Mouse (Mus musculus) hindbrain, embryonic 14.5 days (tissue): ENCODE measurements around the gene Olfr180. TPM values are rescaled to one million over a fixed set of nuclear protein-coding genes. Genes with fewer than 3 reads are reported as not detected.

ENCODE experiments used
- ATAC-seq: fragments of 200-750 bp; cut with Nextera tagmentation; 2 replicates; pipeline ENCODE4 v1.8.0; 2017; ENCODE audit warnings: moderate number of reproducible peaks, mild to moderate bottlenecking, moderate TSS enrichment, moderate library complexity; ENCODE audit not compliant: low FRiP score
- DNase-seq: peaks from one replicate; pipeline ENCODE4 v3.0.0-alpha.2; 2015; ENCODE audit warnings: low spot score
- H3K27ac ChIP-seq: fragments of 300-500 bp; sonication (generic); 2 replicates; pipeline ENCODE4 v1.5.1; 2014; ENCODE audit warnings: mild to moderate bottlenecking, moderate library complexity
- H3K27me3 ChIP-seq: fragments of 300-500 bp; sonication (generic); 2 replicates; pipeline ENCODE4 v1.6.1; 2014; ENCODE audit warnings: mild to moderate bottlenecking, low read length, mixed read lengths; ENCODE audit not compliant: control insufficient read depth, insufficient read depth
- H3K36me3 ChIP-seq: fragments of 300-500 bp; sonication (generic); replicated peaks from 2 replicates; pipeline ENCODE4 v1.6.1; 2014; ENCODE audit not compliant: control insufficient read depth, insufficient read depth
- H3K4me1 ChIP-seq: fragments of 300-500 bp; sonication (generic); replicated peaks from 2 replicates; pipeline ENCODE4 v1.6.1; 2014; ENCODE audit warnings: antibody characterized with exemption, low read length, mixed read lengths; ENCODE audit not compliant: control insufficient read depth, insufficient read depth
- H3K4me2 ChIP-seq: fragments of 300-500 bp; sonication (generic); replicated peaks from 2 replicates; pipeline ENCODE4 v1.6.1; 2014; ENCODE audit warnings: mild to moderate bottlenecking, moderate library complexity
- H3K4me3 ChIP-seq: fragments of 300-500 bp; sonication (generic); replicated peaks from 2 replicates; pipeline ENCODE4 v1.5.1; 2014; ENCODE audit warnings: mild to moderate bottlenecking, low read length
- H3K9ac ChIP-seq: fragments of 300-500 bp; sonication (generic); 2 replicates; pipeline ENCODE4 v1.6.1; 2014
- H3K9me3 ChIP-seq: fragments of 300-500 bp; sonication (generic); 2 replicates; pipeline ENCODE4 v1.6.1; 2016; ENCODE audit warnings: low read length; ENCODE audit not compliant: control insufficient read depth
- WGBS: fragments of 180-500 bp; shearing (Covaris S2); extraction: QIAGEN DNeasy Blood & Tissue Kit; methylation state at CpG from one replicate; pipeline ENCODE4 v1.1.7; 2014; 5-methylcytosine and 5-hydroxymethylcytosine counted together
- polyA plus RNA-seq: library from polyadenylated mRNA; unstranded; fragments of >200 nt; fragmentation: Nextera tagmentation; extraction: Ambion mirVana; gene quantifications from 2 replicates; pipeline ENCODE4 v1.2.1, GENCODE M21; 2014

Olfr180 gene
- not detected in 2 replicates for polyA plus RNA-seq

GRCm38 (mm10) chr16:58929292-58929691 lies at the start of gene Olfr180:
Olfr180 (minus strand) TSS chr16:58929392.
- H3K9ac ChIP-seq, result no peak within 1 kb of the TSS
- H3K9me3 ChIP-seq, result no peaks in the 10 kb centered on the region
- no peaks in the 10 kb centered on the region for H3K4me1 ChIP-seq
- H3K4me3 ChIP-seq, result no peak within 1 kb of the TSS
- DNase-seq, result no peak
- no peak within 1 kb of the TSS for H3K4me2 ChIP-seq
- WGBS, result 81% methylated on average over 4 of the region's 4 CpGs
- ATAC-seq, result no peak
- H3K27me3 ChIP-seq, result no peaks in the 10 kb centered on the region
- no peaks in the 10 kb centered on the region for H3K36me3 ChIP-seq
- no peak within 1 kb of the TSS for H3K27ac ChIP-seq

GRCm38 (mm10) chr16:58928655-58929054 lies 537 bp downstream of the Olfr180 start, which contains the start of gene Olfr181:
Olfr181 (minus strand) TSS chr16:58928755.
- Histone ChIP-seq H3K27me3 (no peaks in the 10 kb centered on the region), H3K4me3 (no peak within 1 kb of the TSS), H3K9ac (no peak within 1 kb of the TSS), H3K9me3 (no peaks in the 10 kb centered on the region), H3K36me3 (no peaks in the 10 kb centered on the region), H3K27ac (no peak within 1 kb of the TSS), H3K4me2 (no peak within 1 kb of the TSS), H3K4me1 (no peaks in the 10 kb centered on the region)
- DNase-seq, result no peak
- no peak for ATAC-seq
- WGBS, result 67% methylated on average over 1 of the region's 1 CpGs

GRCm38 (mm10) chr16:58891963-58892362 lies 37.2 kb downstream of the Olfr180 start, which contains the start of gene Olfr178:
Olfr178 (minus strand) TSS chr16:58892063.
- Histone ChIP-seq H3K9me3 (no peaks in the 10 kb centered on the region), H3K9ac (no peak within 1 kb of the TSS), H3K4me1 (no peaks in the 10 kb centered on the region), H3K4me3 (no peak within 1 kb of the TSS), H3K4me2 (no peak within 1 kb of the TSS), H3K27me3 (no peaks in the 10 kb centered on the region), H3K36me3 (no peaks in the 10 kb centered on the region), H3K27ac (no peak within 1 kb of the TSS)
- 97% methylated on average over 3 of the region's 3 CpGs for WGBS
- no peak for ATAC-seq
- no peak for DNase-seq

GRCm38 (mm10) chr16:58884416-58884815 lies 44.8 kb downstream of the Olfr180 start:
- Histone ChIP-seq H3K9ac (no peak overlapping the region), H3K4me3 (no peak overlapping the region), H3K27ac (no peak overlapping the region), H3K9me3 (no peaks in the 10 kb centered on the region), H3K27me3 (no peaks in the 10 kb centered on the region), H3K36me3 (no peaks in the 10 kb centered on the region), H3K4me2 (no peak overlapping the region), H3K4me1 (no peaks in the 10 kb centered on the region)
- DNase-seq, result no peak
- no peak for ATAC-seq
- 91% methylated on average over 2 of the region's 2 CpGs for WGBS

- H3K9me3 ChIP-seq, result no peaks in the 10 kb centered on the region
- no peaks in the 10 kb centered on the region for H3K4me1 ChIP-seq
- H3K4me2 ChIP-seq, result no peak within 1 kb of the TSS
- WGBS, result 59% methylated on average over 1 of the region's 1 CpGs
- DNase-seq, result no peak
- no peak within 1 kb of the TSS for H3K4me3 ChIP-seq
- no peak within 1 kb of the TSS for H3K27ac ChIP-seq
- H3K36me3 ChIP-seq, result no peaks in the 10 kb centered on the region
- no peak for ATAC-seq
- H3K27me3 ChIP-seq, result no peaks in the 10 kb centered on the region
- H3K9ac ChIP-seq, result no peak within 1 kb of the TSS
Measured at GRCm38 (mm10) chr16:58874668-58875067, 54.5 kb downstream of the Olfr180 start, which contains the start of gene Olfr177. Olfr177 (minus strand) TSS chr16:58874768.

Other genes starting within 250 kb of the Olfr180 start
- gene Gpr15, start 210.3 kb downstream of the Olfr180 start, polyA plus RNA-seq, result not detected in 2 replicates
- 152 and 174 TPM in 2 replicates for gene Cldnd1, start 201.5 kb downstream of the Olfr180 start, polyA plus RNA-seq
- not detected in 2 replicates for gene Olfr172, start 166.2 kb downstream of the Olfr180 start, polyA plus RNA-seq
- gene Olfr173, start 129.1 kb downstream of the Olfr180 start, polyA plus RNA-seq, result not detected in 2 replicates
- not detected in 2 replicates for gene Olfr175-ps1, start 102.6 kb downstream of the Olfr180 start, polyA plus RNA-seq
- gene Olfr177, start 54.6 kb downstream of the Olfr180 start, polyA plus RNA-seq, result not detected in 2 replicates
- not detected in 2 replicates for gene Olfr178, start 37.3 kb downstream of the Olfr180 start, polyA plus RNA-seq
- not detected in 2 replicates for gene Olfr181, start 637 bp downstream of the Olfr180 start, polyA plus RNA-seq
- not detected in 2 replicates for gene Olfr183, start 66.0 kb upstream of the Olfr180 start, polyA plus RNA-seq
- gene Olfr186, start 100.9 kb upstream of the Olfr180 start, polyA plus RNA-seq, result not detected in 2 replicates
- not detected in 2 replicates for gene Olfr187, start 110.4 kb upstream of the Olfr180 start, polyA plus RNA-seq
- gene Olfr190, start 148.6 kb upstream of the Olfr180 start, polyA plus RNA-seq, result not detected in 2 replicates
- gene Olfr191, start 160.4 kb upstream of the Olfr180 start, polyA plus RNA-seq, result not detected in 2 replicates
- not detected in 2 replicates for gene Olfr193, start 182.5 kb upstream of the Olfr180 start, polyA plus RNA-seq
- not detected in 2 replicates for gene Olfr194, start 191.7 kb upstream of the Olfr180 start, polyA plus RNA-seq
- gene Olfr195, start 217.7 kb upstream of the Olfr180 start, polyA plus RNA-seq, result not detected in 2 replicates
- not detected in 2 replicates for gene Olfr196, start 241.1 kb upstream of the Olfr180 start, polyA plus RNA-seq